Mouse (Mus musculus): ENCODE data around the gene Rgl2.

GRCm38 (mm10) chr17:33932970-33933369 is 3.6 kb downstream of the Rgl2 start:
- TF ChIP-seq USF1 (IDR thresholded peaks at IDR 0.05; ENCODE audit: low read depth) (no peak), E2F4 (IDR thresholded peaks at IDR 0.05; ENCODE audit: insufficient read depth) (no peak), MYOD1 (IDR thresholded peaks at IDR 0.05; ENCODE audit: control insufficient read depth in 1 of 3, insufficient read length in 2 of 3, low read depth in 2 of 3) (no peak), POLR2A (IDR thresholded peaks at IDR 0.05; ENCODE audit: insufficient read length, low read depth) (no peak), MYOG (IDR thresholded peaks at IDR 0.05; ENCODE audit: control insufficient read depth in 1 of 3, insufficient read depth in 1 of 3, insufficient read length in 2 of 3, low read depth in 2 of 3) (no peak), MAX (IDR thresholded peaks at IDR 0.05; ENCODE audit: low read depth) (no peak), TCF3 (IDR thresholded peaks at IDR 0.05; ENCODE audit: insufficient read length, low read depth) (no peak), SRF (IDR thresholded peaks at IDR 0.05; ENCODE audit: control insufficient read depth, insufficient read length, low read depth) (no peak), REST (IDR thresholded peaks at IDR 0.05; ENCODE audit: insufficient read depth, insufficient read length) (no peak)

Measured in myocyte (in vitro differentiated cells).